14 mouse cellular contexts compared by ENCODE assay signal in the genomic region with DNA sequence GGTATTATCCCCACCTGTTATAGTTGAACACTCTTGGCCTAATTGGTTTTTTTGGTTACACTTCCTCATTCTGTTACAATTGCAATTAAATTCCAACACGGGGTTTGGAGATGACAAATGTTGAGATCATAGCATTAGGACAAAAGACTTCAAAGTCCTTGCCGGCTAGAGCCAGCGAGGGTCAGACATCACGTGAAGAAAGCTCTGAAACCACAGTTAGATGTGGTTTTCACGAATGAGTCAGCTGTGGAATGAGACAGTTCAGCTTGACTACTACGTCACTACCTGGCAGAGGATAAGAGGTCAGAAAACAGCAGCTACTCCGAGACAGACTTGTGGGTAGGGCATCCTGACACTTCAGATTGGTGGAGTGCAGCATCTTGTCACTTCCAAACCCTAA. TPM values are rescaled to one million over a fixed set of nuclear protein-coding genes. Genes with fewer than 3 reads are reported as not detected.
DNase-seq lines count a peak whose midpoint lies in the region; ATAC-seq and TF ChIP-seq lines count a peak whose summit lies in the region.
"Had no signal": no experiment of that assay in that cellular context is flagged by ENCODE, and none has a peak within 500 bp of the region (broad histone marks: within the 10 kb centered on the region; RNA-seq: fewer than 3 reads in every experiment).

No protein-coding gene starts in this region.

- H3K27me3 ChIP-seq in midbrain, embryonic 16.5 days (ENCODE audit: control insufficient read depth, insufficient read depth, low read depth, low read length), result no peaks in the 10 kb centered on the region
- no peaks in the 10 kb centered on the region for H3K27me3 ChIP-seq in cerebellum, adult 2 months (ENCODE audit: control insufficient read depth, insufficient read depth, low read length)
- H3K27me3 ChIP-seq: kidney, embryonic 15.5 days; liver, embryonic 13.5 days had no signal

- DNase-seq in adrenal gland, adult 2 months, result peak; percentile 74
- DNase-seq in adrenal gland, adult 18-20 months (ENCODE audit: low spot score in 2 of 2), result no peak
- DNase-seq in T-cell, adult 2 months (ENCODE audit: low spot score), result peak; percentile 32
- no peak for DNase-seq in cerebellum, adult 2 months
- DNase-seq: forebrain, postnatal 0 days; gastrocnemius, postnatal 36 days; liver, embryonic 13.5 days; lung, postnatal 10 days had no signal

- H3K27ac ChIP-seq in midbrain, embryonic 16.5 days (ENCODE audit: low read length), result no peak overlapping the region
- H3K27ac ChIP-seq in cerebellum, adult 2 months (ENCODE audit: insufficient read depth, low read length), result no peak overlapping the region
- H3K27ac ChIP-seq: hindbrain, embryonic 14.5 days; kidney, embryonic 15.5 days; liver, embryonic 13.5 days had no signal

- no peak for TF ChIP-seq CTCF in cerebellum, adult 2 months (IDR thresholded peaks at IDR 0.05; ENCODE audit: borderline replicate concordance, insufficient read depth, low read depth, low read length)

- no peaks in the 10 kb centered on the region for H3K4me1 ChIP-seq in midbrain, embryonic 16.5 days (ENCODE audit: control insufficient read depth, insufficient read depth, low read length)
- no peaks in the 10 kb centered on the region for H3K4me1 ChIP-seq in cerebellum, adult 2 months (ENCODE audit: control insufficient read depth, insufficient read depth, low read length)
- H3K4me1 ChIP-seq: kidney, embryonic 15.5 days; liver, embryonic 13.5 days had no signal

- H3K4me3 ChIP-seq in midbrain, embryonic 16.5 days (ENCODE audit: low read depth, low read length), result no peak overlapping the region
- no peak overlapping the region for H3K4me3 ChIP-seq in cerebellum, adult 2 months (replicated peaks; ENCODE audit: insufficient read depth, low read depth, low read length)
- H3K4me3 ChIP-seq: kidney, embryonic 15.5 days; liver, embryonic 13.5 days had no signal

- no peak overlapping the region for H3K4me2 ChIP-seq in midbrain, embryonic 16.5 days (ENCODE audit: low read length)
- H3K4me2 ChIP-seq: hindbrain, embryonic 14.5 days; kidney, embryonic 15.5 days; liver, embryonic 13.5 days had no signal

- ATAC-seq in granulocyte monocyte progenitor cell, adult 5-6 weeks (replicated peaks; ENCODE audit: poor library complexity, severe bottlenecking), result peak; percentile 74
- ATAC-seq in neutrophil, adult 5-6 weeks (ENCODE audit: extremely low read depth, insufficient number of reproducible peaks, low FRiP score, poor library complexity, severe bottlenecking), result peak; percentile 30; the same call in 1 of the 2 replicates
- ATAC-seq in frontal cortex, adult (ENCODE audit: low TSS enrichment), result no peak
- no peak for ATAC-seq in midbrain, embryonic 16.5 days
- ATAC-seq: forebrain, postnatal 0 days had no signal

- H3K36me3 ChIP-seq in midbrain, embryonic 16.5 days (ENCODE audit: control insufficient read depth, insufficient read depth, low read length), result no peaks in the 10 kb centered on the region
- H3K36me3 ChIP-seq: kidney, embryonic 15.5 days; liver, embryonic 13.5 days had no signal

- TF ChIP-seq POLR2A in cerebellum, adult 2 months (IDR thresholded peaks at IDR 0.05; ENCODE audit: borderline replicate concordance, insufficient read depth, low read length), result no peak

- H3K9me3 ChIP-seq in midbrain, embryonic 16.5 days (replicated peaks; ENCODE audit: control insufficient read depth, low read length, poor library complexity, severe bottlenecking), result no peaks in the 10 kb centered on the region
- H3K9me3 ChIP-seq: kidney, embryonic 15.5 days; liver, embryonic 13.5 days had no signal

- no peak overlapping the region for H3K9ac ChIP-seq in midbrain, embryonic 16.5 days (ENCODE audit: low read depth, low read length)
- H3K9ac ChIP-seq: forebrain, postnatal 0 days; hindbrain, embryonic 14.5 days; kidney, embryonic 15.5 days; liver, embryonic 13.5 days had no signal

- 80% methylated on average over 7 of the region's 7 CpGs for WGBS in midbrain, embryonic 16.5 days
- 75% methylated on average over 7 of the region's 7 CpGs for WGBS in cerebellum, adult 2 months

RNA-seq across cellular contexts. Expression of gene Trio, which starts 55.5 kb away (rescaled TPM):
- 10 to 100 TPM; 44.5 to 62.9 TPM for total RNA-seq in adrenal gland, adult 2 months (2021)
- polyA plus RNA-seq in adrenal gland, adult 2 months (2012; rRNA removed), result 32.9 and 37.0 TPM in 2 replicates
- total RNA-seq in adrenal gland, adult 18-20 months (2021), result 10 to 100 TPM; 45.4 to 56.8 TPM
- 30.3 and 40.2 TPM in 2 replicates for total RNA-seq in granulocyte monocyte progenitor cell, adult 5-6 weeks (2014; fragmentation: Nextera tagmentation)
- 21.1 and 25.9 TPM in 2 replicates for total RNA-seq in granulocyte monocyte progenitor cell, adult 5-6 weeks (2017)
- total RNA-seq in neutrophil, adult 5-6 weeks (2017), result 28.9 and 31.3 TPM in 2 replicates
- polyA plus RNA-seq in midbrain, embryonic 16.5 days (2015; fragmentation: Nextera tagmentation; extraction: Ambion mirVana), result 37.5 and 45.9 TPM in 2 replicates
- 187 and 207 TPM in 2 replicates for polyA plus RNA-seq in cerebellum, adult 2 months (2012; rRNA removed)

Comparison
In these comparisons a context has a peak if more than half of its experiments do, and no peak if none do; other contexts are left out.
1. DNase-seq: peak in adrenal gland, adult 2 months (single experiment) and T-cell, adult 2 months (single experiment); none in adrenal gland, adult 18-20 months (0 of 2) and cerebellum, adult 2 months (0 of 2).
2. ATAC-seq: peak in granulocyte monocyte progenitor cell, adult 5-6 weeks (single experiment) and neutrophil, adult 5-6 weeks (single experiment); none in frontal cortex, adult (single experiment) and midbrain, embryonic 16.5 days (single experiment).